In genomic region chr4:137278144-137279040, GRCm38 (mm10) we compare ENCODE assay signal across 8 mouse cellular contexts. TPM values are rescaled to one million over a fixed set of nuclear protein-coding genes. Genes with fewer than 3 reads are reported as not detected.
DNase-seq lines count a peak whose midpoint lies in the region; ATAC-seq lines count a peak whose summit lies in the region.

No protein-coding gene starts in this region.

- peak overlapping the region; percentile 59 for H3K4me3 ChIP-seq in heart, embryonic 11.5 days (ENCODE audit: low read depth, low read length)
- H3K4me3 ChIP-seq in hindbrain, embryonic 12.5 days, result peak overlapping the region; percentile 57

- peak overlapping the region; percentile 63; the same call in 1 of the 2 replicates for H3K9ac ChIP-seq in heart, embryonic 11.5 days (ENCODE audit: low read depth, low read length)
- peak overlapping the region; percentile 66 for H3K9ac ChIP-seq in hindbrain, embryonic 12.5 days

- no peak for ATAC-seq in heart, embryonic 11.5 days (replicated peaks; ENCODE audit: insufficient number of reproducible peaks, low FRiP score, low TSS enrichment)
- no peak for ATAC-seq in hindbrain, embryonic 12.5 days (ENCODE audit: low FRiP score)

- no peak overlapping the region for H3K27ac ChIP-seq in heart, embryonic 11.5 days (ENCODE audit: low read depth, low read length)
- peak overlapping the region; percentile 24; the same call in 1 of the 2 replicates for H3K27ac ChIP-seq in hindbrain, embryonic 12.5 days

- 3% methylated on average over 20 of the region's 22 CpGs for WGBS in heart, embryonic 11.5 days (ENCODE audit: insufficient replicate concordance)
- WGBS in hindbrain, embryonic 12.5 days, result 2% methylated on average over 19 of the region's 22 CpGs

- H3K9me3 ChIP-seq in heart, embryonic 11.5 days (replicated peaks; ENCODE audit: control insufficient read depth, low read length), result no peaks in the 10 kb centered on the region
- no peaks in the 10 kb centered on the region for H3K9me3 ChIP-seq in hindbrain, embryonic 12.5 days (replicated peaks)

- H3K27me3 ChIP-seq in heart, embryonic 11.5 days (ENCODE audit: control insufficient read depth, insufficient read depth, low read length), result peaks cover 78% of the 10 kb centered on the region
- H3K27me3 ChIP-seq in hindbrain, embryonic 12.5 days, result peaks cover 89% of the 10 kb centered on the region

- H3K4me2 ChIP-seq in heart, embryonic 11.5 days, result peak overlapping the region; percentile 92
- peak overlapping the region; percentile 91 for H3K4me2 ChIP-seq in hindbrain, embryonic 12.5 days (replicated peaks)

- no peak for DNase-seq in heart, adult 11 months
- DNase-seq in MN1 (ENCODE audit: low spot score), result peak; percentile 66
- DNase-seq in lung, postnatal 25 days (ENCODE audit: low spot score), result peak; percentile 19
- DNase-seq in thymus, postnatal 25 days, result no peak
- no peak for DNase-seq in B cell, adult 2 months
- no peak for DNase-seq in gastrocnemius, adult 8-10 months (ENCODE audit: low spot score in 2 of 2)

- peaks cover 33% of the 10 kb centered on the region for H3K4me1 ChIP-seq in heart, embryonic 11.5 days (ENCODE audit: control insufficient read depth, insufficient read depth, low read length)
- peaks cover 42% of the 10 kb centered on the region for H3K4me1 ChIP-seq in hindbrain, embryonic 12.5 days

- no peaks in the 10 kb centered on the region for H3K36me3 ChIP-seq in heart, embryonic 11.5 days (ENCODE audit: control insufficient read depth, insufficient read depth, low read length)
- H3K36me3 ChIP-seq in hindbrain, embryonic 12.5 days, result no peaks in the 10 kb centered on the region

RNA-seq across cellular contexts. Expression of gene Wnt4, which starts 1.1 kb away (rescaled TPM):
- polyA plus RNA-seq in heart, embryonic 11.5 days (2014; fragmentation: Nextera tagmentation; extraction: Ambion mirVana), result 2.2 and 2.9 TPM in 2 replicates
- polyA plus RNA-seq in hindbrain, embryonic 12.5 days (2016; fragmentation: Nextera tagmentation; extraction: Ambion mirVana), result 3.7 and 5.0 TPM in 2 replicates
- total RNA-seq in gastrocnemius, adult 8-10 months (2022), result 10 to 100 TPM; 12.3 to 17.7 (median 14.3) TPM

Comparison
In these comparisons a context has a peak if more than half of its experiments do, and no peak if none do; other contexts are left out.
1. DNase-seq: peak in MN1 (single experiment) and lung, postnatal 25 days (single experiment); none in heart, adult 11 months (single experiment), thymus, postnatal 25 days (single experiment), B cell, adult 2 months (0 of 2) and gastrocnemius, adult 8-10 months (0 of 2).